Mouse (Mus musculus): ENCODE data around the gene Mkks.
"Not testable (repeated sequence)": the region's sequence is repeated elsewhere in the genome, so short reads cannot be mapped to it uniquely, and the experiment has no call there.

The Mkks gene

DNA sequence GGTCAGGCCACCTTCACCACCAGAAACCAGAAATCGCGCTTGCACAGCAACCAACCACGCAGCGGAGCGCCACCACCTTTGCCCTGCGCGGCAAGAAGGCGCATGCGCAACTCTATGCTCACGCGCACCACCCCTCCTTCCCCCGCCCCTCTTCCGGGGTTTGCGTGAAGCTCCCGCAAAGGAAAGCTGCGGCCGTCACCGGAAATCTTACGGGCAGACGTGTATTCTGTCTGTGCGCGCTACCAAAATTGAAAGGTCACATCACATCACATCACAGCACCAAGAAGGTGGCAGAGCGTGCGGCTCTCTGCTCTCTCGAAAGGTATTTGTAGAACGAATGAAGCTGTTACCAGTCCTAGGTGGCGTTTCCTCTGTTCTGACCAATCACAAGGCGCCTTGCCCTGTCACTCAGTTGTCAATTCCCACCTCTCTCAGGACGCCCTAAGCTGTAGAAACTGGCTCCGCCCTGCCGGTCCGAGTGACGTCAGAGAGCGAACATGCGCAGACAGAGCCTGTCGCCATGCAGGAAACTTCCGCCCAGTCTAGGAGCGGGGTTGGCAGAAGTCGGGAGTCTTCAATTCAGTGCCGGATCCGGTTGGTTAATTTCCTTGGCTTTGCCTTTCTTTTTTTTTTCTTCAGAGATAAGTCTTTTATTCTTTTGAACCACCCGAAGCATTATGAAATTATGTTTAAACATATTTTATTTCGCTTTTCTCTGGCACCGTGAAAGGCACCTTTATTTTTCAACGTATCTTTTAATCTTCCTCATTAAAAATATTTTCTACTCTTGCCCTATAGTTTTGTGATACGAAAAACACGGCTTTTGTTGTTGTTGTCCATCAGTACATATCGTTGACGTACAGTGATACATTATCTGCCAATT lies at the start of gene Mkks, which contains the start of the genes Slx4ip and AL731706.1:
Gene Mkks, minus strand, starts transcription at position 322 of the 883 bp plus-strand sequence.
Gene Slx4ip, plus strand, starts transcription at position 151 of the 883 bp plus-strand sequence.
Gene AL731706.1, minus strand, starts transcription at position 322 of the 883 bp plus-strand sequence.
- peak; percentile 98 for DNase-seq

GRCm38 (mm10) chr2:136938249-136938648 lies 47.1 kb upstream of the Mkks start:
- no peak for DNase-seq

DNA sequence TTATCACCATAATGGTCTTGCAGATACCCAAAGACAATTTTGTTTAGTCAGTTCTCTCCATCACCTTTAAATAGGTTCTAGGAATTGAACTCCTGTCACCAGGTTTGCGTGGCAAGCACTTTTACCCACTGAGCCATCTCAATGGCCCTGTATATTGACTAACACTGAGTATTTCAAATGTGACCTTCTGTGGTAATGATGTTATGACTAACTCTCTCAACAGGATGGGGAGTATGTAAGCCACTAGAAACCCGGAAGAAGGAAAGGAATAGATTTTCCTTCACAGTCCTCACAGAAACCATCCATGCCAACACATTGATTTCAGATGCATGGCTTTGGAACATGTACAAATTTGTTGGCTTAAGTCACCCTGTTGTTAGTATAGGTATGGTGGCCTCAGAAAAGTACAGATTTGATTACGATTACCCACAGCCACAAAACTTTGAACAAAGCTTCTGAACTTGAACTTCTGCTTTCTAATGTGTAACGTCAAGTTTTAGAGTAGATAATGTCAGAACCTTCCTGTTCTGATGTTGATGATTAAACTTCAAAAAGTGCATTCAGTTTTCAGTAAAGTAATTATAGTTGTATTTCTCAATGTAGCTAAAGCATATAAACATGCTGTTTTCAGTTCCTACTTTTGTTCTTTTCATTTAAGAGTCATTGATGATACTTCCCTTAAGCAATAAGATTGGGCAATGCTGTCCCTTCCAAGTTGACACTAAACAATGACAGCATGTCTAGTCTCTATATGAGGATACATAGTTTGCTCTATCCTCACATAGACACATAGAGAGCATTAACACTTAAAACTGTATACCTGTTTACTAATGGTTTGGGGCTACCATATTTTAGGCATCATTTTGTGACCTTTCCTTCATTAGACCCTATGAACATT lies 45.5 kb upstream of the Mkks start:
- DNase-seq = no peak

DNA sequence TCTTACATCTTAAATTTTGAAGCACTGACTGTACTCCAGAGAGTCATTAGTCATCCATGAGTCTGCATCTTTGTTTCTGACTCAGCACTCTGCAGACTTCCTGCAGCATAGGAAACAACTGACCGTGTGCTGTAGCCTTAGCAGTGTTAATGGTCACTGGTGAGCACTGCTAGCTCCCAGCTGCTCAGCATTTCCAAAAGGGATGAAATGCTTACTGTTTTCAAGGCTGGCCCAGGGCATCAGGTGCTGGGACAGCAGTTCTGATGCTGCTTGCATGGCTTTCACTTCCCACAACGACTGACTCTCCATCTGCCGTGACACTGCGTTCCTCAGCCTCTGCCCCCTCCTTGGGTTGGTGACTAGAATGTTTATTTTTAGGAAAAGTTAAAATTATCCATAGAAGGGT lies 29.8 kb upstream of the Mkks start:
- no peak for DNase-seq

- DNase-seq = no peak
Observed at GRCm38 (mm10) chr2:136920257-136920993, 29.2 kb upstream of the Mkks start.

DNA sequence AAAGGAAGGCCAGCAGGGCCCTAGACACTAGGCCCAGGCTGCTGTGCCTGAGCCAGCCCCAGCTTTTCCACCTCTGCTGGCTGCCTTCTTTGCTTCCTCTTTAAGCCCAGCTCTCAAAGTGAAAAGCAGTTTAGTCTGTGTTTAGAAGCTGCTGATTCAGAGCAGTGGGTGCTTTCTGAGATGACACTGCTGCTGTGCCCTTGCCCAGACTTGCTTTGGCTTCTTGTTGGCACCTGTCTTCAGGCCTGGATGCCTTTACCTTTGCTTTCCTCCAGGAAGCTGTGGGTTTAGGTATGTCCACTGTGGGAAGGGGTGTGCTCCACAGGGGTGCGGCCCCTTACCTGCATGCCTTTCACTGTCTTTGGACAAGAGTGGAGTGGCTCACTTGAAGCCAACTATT lies 28.2 kb upstream of the Mkks start:
- DNase-seq = no peak

DNA sequence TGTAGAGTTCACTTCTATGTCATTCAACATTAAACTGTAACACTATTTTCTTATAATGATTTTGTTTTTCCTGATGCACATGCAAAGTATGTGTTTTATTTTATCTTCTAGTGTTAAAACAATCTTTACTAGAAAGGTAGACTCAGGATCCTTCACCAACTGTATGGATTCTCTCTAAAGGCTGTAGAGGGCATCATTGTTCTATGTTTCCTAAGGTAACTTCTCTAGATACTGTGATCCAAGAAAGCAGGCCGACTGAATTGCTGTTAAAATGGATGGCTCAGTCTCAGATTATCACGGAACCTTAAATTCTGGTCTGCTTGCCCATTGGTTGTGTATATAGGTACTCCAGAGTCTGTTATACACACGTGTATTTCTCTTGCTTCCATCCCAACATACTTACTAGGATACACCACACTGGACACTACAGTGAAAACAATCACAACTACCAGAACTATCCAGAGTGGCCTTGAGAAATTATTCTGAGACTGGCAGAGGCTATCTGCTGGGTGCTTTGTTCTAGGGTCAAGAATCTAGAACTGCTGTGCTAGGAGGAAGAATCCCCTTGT lies 23.2 kb upstream of the Mkks start:
- DNase-seq = no peak

DNA sequence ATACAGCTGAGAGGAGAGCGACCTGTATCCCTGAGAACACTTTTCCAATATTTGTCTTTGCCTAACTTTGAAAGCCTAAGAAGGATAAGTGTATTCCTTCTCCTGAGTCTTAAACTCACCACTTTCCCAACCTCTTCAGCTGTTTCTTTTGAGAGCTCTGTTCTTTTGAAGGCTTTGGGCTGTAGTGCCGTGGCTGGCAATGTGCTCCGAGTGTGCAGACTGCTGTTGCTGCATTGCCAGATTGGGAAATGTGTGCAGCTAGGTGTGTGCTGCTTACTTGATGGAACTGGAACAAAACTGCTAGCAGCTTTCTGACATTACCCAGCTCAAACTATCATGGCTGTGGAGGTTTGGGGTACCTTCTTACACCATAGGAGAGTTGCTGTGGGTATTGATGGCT lies 21.8 kb upstream of the Mkks start:
- no peak for DNase-seq

DNA sequence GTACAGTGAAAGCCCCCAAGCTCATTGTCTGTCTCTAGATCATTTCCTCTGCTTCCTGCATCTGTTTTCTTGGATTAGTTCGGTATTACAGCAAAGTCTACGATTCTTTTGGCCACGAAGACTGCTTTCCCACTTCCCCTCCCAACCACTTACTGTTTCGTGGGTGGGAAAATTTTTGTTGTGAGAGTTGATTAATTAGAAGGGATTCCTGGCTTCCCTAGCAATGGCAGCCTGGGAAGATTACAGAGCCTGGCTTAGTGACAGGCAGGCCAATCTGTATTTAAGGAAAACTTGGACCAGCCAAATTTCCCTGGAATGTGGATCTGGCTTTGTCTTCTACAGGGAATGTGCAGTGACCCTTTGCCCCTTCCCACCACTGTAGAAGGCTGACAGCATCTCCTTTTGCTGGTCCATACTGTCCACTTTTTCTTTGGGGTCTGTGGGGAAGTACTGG lies 20.8 kb upstream of the Mkks start:
- no peak for DNase-seq

GRCm38 (mm10) chr2:136909298-136909697 lies 18.1 kb upstream of the Mkks start:
- DNase-seq = no peak

- no peak for DNase-seq
Observed at GRCm38 (mm10) chr2:136908596-136908995, 17.4 kb upstream of the Mkks start.

- DNase-seq = no peak
Observed at GRCm38 (mm10) chr2:136896131-136896530, 4.9 kb upstream of the Mkks start.

GRCm38 (mm10) chr2:136894494-136894893 lies 3.3 kb upstream of the Mkks start:
- DNase-seq = no peak

DNA sequence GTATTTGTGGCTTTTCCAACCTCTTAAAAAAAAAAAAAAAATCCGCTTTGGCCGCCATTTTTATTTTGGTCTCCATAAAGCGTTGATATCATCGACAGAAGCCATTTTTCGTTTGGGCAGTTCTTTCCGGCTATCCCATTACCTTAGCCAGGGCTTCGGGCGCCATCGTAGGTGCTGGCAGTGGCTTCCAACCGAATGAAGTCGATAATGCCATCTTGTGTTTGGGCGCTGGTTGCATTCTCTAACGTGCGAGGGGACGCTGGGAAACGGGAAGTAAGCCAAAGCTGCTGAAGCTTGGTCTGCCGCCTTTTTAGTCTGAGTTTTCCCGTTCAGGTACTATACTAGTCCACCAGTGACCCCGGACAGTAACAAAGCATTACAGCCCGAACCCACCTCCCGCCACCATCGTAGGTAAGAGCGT lies 772 bp upstream of the Mkks start:
- DNase-seq = peak; percentile 90

DNA sequence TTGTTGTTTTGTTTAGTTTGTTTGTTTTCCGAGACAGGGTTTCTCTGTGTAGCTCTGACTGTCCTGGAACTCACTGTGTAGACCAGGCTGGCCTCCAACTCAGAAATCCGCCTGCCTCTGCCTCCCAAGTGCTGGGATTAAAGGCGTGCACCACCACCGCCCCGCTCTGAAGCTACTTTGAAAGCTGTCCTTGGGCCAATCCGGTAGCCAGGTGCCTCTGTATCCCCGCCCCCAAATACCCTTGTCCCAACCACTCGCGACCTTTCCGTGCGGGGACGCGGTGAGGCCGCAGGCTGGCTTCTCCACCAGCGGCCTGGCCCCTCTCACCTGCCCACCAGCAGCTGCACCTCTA lies 497 bp downstream of the Mkks start:
- DNase-seq = not testable (repeated sequence)

- peak; percentile 46 for DNase-seq
Observed at GRCm38 (mm10) chr2:136886846-136887245, 4.3 kb downstream of the Mkks start.

DNA sequence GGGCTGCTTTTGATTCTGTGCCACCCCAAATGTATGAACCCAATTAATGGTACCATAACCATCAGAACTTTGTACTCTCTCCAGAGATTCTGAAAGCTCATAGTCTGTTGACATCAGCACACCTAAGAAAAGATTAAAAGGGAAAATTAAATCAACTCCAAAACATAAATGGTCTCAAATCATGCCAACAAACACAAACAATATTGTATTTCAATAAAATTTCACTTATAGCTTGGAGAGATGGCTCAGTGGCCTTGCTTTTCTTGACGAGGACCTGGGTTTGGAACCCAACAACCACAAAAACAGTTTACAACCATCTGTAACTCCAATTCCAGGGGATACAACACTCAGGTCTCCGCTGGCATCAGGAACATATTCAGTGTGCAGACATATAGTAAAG lies 5.6 kb downstream of the Mkks start, which contains the start of gene AL731706.2:
Gene AL731706.2, minus strand, starts transcription at position 101 of the 400 bp plus-strand sequence.
- DNase-seq = no peak

DNA sequence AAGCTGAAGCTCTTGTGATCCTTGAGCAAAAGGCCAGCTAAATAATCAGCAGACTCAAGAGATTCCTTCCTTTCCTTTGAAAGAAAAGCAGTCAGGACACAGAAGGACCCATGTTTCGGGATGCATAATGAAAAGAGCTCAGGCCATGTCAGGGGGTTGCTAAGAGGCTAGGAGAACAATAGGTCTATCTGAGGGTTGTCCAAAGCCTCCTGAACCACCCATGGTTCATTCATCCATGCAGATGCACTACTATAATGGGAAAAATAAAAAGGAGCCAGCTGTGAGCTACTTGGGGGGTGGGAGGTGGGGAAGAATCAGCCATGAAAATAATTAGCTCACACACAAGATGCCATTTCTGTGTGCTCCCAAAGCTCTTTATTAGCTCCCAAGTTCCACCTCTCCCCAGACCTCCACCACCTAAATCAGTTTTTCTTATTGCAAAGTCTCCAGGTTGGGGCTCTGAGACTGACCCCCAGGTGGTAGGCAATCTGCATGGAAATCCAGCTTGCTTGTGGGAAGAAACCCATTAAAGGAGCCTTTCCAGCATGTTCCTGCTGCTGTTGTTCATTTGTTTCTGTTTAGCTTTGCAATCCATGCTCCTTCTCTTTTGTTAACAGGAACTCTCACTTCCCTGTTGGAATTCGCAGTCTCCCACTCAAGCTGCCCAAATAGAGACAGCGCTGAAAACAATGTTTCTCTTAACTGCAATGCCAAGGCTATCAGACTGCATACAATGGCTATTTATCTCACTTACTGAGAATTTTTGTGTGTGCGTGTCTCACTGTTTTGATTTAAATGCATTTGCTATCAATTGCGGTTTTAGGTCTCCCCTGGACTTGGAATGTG lies 36.4 kb downstream of the Mkks start:
- no peak for DNase-seq

DNA sequence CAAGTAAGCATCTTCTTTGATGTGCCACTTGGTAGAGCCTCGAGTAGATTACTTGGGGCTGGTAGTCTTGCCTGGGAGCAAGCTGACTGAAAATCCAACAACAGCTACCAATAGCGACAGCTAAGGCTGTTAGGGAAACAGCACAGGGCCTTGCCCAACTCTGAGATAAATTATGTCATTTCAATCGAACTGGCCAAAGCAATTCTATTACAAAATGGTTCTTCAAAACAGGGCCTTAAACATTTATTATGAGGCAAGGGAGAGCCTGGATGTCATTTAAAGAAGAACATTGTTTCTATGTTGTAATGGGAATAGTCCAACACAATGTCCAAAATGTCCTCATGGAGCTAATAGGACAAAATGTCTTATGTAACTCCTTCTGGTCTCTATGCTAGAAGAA lies 40.8 kb downstream of the Mkks start:
- DNase-seq = no peak

DNA sequence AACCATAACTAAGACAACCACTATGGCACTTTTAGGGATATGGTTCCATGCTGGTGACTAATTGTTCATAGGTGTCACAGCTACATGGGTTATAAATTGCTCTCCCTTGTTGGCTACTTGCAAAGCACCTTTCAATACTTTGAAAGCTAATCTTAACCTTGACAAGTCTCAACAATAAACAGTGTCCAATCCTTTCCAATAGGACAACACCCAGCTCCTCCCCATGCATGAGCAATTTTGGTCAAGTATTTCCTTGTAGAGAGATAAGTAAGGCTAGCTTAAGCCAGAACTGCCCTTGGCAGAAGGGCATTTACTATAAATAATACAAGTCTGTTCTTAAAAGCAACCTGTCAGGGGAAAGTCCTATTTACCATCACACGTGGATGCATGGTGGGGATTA lies 53.2 kb downstream of the Mkks start:
- no peak for DNase-seq

- no peak for DNase-seq
Observed at GRCm38 (mm10) chr2:136835882-136836281, 55.3 kb downstream of the Mkks start.

Measured in thymus, postnatal 4 days (tissue).